Mouse (Mus musculus) thymus, adult 2 months (tissue): ENCODE measurements around the gene Map3k20.

Experiments
- CTCF ChIP-seq: fragments of 200-500 bp; IDR thresholded peaks from 2 replicates; pipeline ENCODE4 v1.5.1; 2012; ENCODE audit warnings: mild to moderate bottlenecking, control low read depth, low read length, moderate library complexity, borderline replicate concordance; ENCODE audit not compliant: control insufficient read depth, poor library complexity, insufficient read depth; ENCODE audit errors: extremely low read depth
- POLR2A ChIP-seq: fragments of 200-500 bp; IDR thresholded peaks from 2 replicates; pipeline ENCODE4 v1.6.1; 2012; ENCODE audit warnings: mild to moderate bottlenecking, low read length, control low read depth, moderate library complexity; ENCODE audit not compliant: control insufficient read depth, poor library complexity, insufficient read depth; ENCODE audit errors: extremely low read depth

DNA sequence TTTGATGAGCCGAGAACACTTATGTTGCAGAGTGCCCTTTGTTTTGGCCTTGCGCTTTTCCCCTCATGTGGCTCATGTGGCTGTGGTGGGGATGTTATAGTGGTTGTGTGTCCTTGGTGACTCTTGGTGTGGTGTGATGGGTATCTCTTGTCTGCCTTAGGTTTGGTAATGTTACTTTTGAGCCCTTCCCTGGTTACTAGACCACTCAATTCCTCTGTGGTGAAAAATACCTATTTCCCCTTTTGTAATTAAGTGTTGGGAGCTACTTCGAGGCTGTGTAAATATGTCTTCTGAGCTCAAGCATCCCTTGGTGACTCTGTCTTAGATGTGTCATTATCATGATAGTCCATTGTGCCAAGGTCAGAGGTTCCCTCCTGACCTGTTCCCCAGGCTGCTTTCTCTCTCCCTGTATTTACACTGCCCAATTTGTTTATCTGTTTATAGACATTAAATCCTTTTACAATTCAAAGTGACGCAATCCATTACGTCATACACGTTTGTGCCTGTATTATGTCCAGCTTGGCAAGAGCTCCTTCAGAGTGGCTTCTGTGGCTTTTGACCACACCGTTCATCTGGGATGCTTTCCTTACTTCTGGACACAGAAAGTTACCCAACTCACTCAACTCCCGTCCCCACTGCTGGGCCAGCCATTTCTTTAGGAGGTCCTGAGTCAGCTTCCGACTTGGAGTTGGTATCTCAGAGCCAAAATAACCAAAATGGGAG, 15.9 kb downstream of the Map3k20 start:
- TF ChIP-seq CTCF = no peak
- no peak for TF ChIP-seq POLR2A
